Mouse (Mus musculus) limb, embryonic 11.5 days (tissue): Measurements from ENCODE around the gene Zfp784. TPM values are rescaled to one million over a fixed set of nuclear protein-coding genes. Genes with fewer than 3 reads are reported as not detected.
"Not testable (repeated sequence)": the region's sequence is repeated elsewhere in the genome, so short reads cannot be mapped to it uniquely, and the experiment has no call there.

Source experiments
- ATAC-seq: fragments of 200-750 bp; cut with Nextera tagmentation; 2 replicates; pipeline ENCODE4 v1.8.0; 2017; ENCODE audit warnings: low read depth; ENCODE audit not compliant: insufficient number of reproducible peaks, low FRiP score, low TSS enrichment
- DNase-seq: peaks from one replicate; pipeline ENCODE4 v3.0.0-alpha.2; 2015; ENCODE audit warnings: low spot score
- H3K27ac ChIP-seq: fragments of 300-500 bp; sonication (generic); replicated peaks from 2 replicates; pipeline ENCODE4 v1.5.1; 2014; ENCODE audit warnings: low read depth, mild to moderate bottlenecking, low read length
- H3K27me3 ChIP-seq: fragments of 300-500 bp; sonication (generic); 2 replicates; pipeline ENCODE4 v1.6.1; 2014; ENCODE audit warnings: mild to moderate bottlenecking, low read length, mixed read lengths; ENCODE audit not compliant: control insufficient read depth, insufficient read depth
- H3K36me3 ChIP-seq: fragments of 300-500 bp; sonication (generic); 2 replicates; pipeline ENCODE4 v1.6.1; 2014; ENCODE audit warnings: mild to moderate bottlenecking, low read length, moderate library complexity, mixed read lengths; ENCODE audit not compliant: control insufficient read depth, insufficient read depth
- H3K4me1 ChIP-seq: fragments of 300-500 bp; sonication (generic); 2 replicates; pipeline ENCODE4 v1.6.1; 2014; ENCODE audit warnings: low read length, mixed read lengths; ENCODE audit not compliant: control insufficient read depth, insufficient read depth
- H3K4me2 ChIP-seq: fragments of 300-500 bp; sonication (generic); 2 replicates; pipeline ENCODE4 v1.6.1; 2014; ENCODE audit warnings: low read depth, mild to moderate bottlenecking, moderate library complexity; ENCODE audit not compliant: severe bottlenecking
- H3K4me3 ChIP-seq: fragments of 300-500 bp; sonication (generic); 2 replicates; pipeline ENCODE4 v1.5.1; 2014; ENCODE audit warnings: low read depth, low read length
- H3K9ac ChIP-seq: fragments of 300-500 bp; sonication (generic); 2 replicates; pipeline ENCODE4 v1.6.1; 2014; ENCODE audit warnings: mild to moderate bottlenecking, low read length
- H3K9me3 ChIP-seq: fragments of 300-500 bp; sonication (generic); 2 replicates; pipeline ENCODE4 v1.6.1; 2016; ENCODE audit warnings: low read length; ENCODE audit not compliant: control insufficient read depth
- WGBS: fragments of 180-500 bp; shearing (Covaris S2); extraction: QIAGEN DNeasy Blood & Tissue Kit; methylation state at CpG from one replicate; pipeline ENCODE4 v1.1.7; 2014; 5-methylcytosine and 5-hydroxymethylcytosine counted together
- polyA plus RNA-seq: library from polyadenylated mRNA; unstranded; fragments of >200 nt; fragmentation: Nextera tagmentation; extraction: Ambion mirVana; gene quantifications from 2 replicates; pipeline ENCODE4 v1.2.1, GENCODE M21; 2014

Zfp784 gene
- polyA plus RNA-seq, 1 experiment from 2014 or later: 2.7 TPM

DNA sequence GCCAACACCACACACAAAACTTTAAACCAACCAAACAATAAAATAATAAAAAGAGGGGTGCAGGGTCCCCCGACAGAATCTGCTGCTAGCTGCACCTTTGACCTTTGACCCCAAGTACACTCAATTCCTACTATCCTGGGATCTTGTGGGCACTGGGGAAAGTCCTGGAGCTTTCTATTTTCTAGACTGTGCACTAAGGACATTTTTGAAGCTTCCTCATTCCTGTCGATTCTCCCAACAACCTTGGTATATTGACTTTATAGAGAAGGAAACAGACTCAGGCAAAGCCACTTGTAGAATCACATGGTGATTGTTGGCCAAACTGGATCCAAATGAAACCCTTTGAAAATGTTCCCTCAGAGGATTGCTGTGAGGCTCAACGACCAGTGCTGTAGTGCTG lies 22.2 kb downstream of the Zfp784 start:
- 68% methylated on average over 3 of the region's 3 CpGs for WGBS
- ATAC-seq: no peak
- H3K9ac ChIP-seq: no peak overlapping the region; the same call in 1 of the 2 replicates

GRCm38 (mm10) chr7:5015118-5016001 lies 22.9 kb downstream of the Zfp784 start, which contains the start of gene Gm44973:
TSS of gene Gm44973 (plus strand) at chr7:5015496.
- Histone ChIP-seq H3K4me1 (peaks cover 3% of the 10 kb centered on the region; the same call in 1 of the 2 replicates), H3K9ac (peak within 1 kb of the TSS; percentile 85), H3K4me2 (peak within 1 kb of the TSS; percentile 47), H3K36me3 (peaks cover 22% of the 10 kb centered on the region), H3K4me3 (peak within 1 kb of the TSS; percentile 72), H3K27ac (peak within 1 kb of the TSS; percentile 98), H3K27me3 (no peaks in the 10 kb centered on the region), H3K9me3 (no peaks in the 10 kb centered on the region)
- peak; percentile 78 for ATAC-seq
- under 1% methylated on average over 47 of the region's 76 CpGs for WGBS
- DNase-seq: peak; percentile 97

More for the DNA sequence above, 22.2 kb downstream of the Zfp784 start:
- DNase-seq: no peak
- H3K27me3 ChIP-seq: no peaks in the 10 kb centered on the region
- H3K36me3 ChIP-seq: peaks cover 15% of the 10 kb centered on the region
- H3K4me1 ChIP-seq: peaks cover 3% of the 10 kb centered on the region; the same call in 1 of the 2 replicates
- H3K9me3 ChIP-seq: no peaks in the 10 kb centered on the region
- peak overlapping the region; percentile 47 for H3K4me2 ChIP-seq
- peak overlapping the region; percentile 72 for H3K4me3 ChIP-seq
- H3K27ac ChIP-seq: peak overlapping the region; percentile 98

DNA sequence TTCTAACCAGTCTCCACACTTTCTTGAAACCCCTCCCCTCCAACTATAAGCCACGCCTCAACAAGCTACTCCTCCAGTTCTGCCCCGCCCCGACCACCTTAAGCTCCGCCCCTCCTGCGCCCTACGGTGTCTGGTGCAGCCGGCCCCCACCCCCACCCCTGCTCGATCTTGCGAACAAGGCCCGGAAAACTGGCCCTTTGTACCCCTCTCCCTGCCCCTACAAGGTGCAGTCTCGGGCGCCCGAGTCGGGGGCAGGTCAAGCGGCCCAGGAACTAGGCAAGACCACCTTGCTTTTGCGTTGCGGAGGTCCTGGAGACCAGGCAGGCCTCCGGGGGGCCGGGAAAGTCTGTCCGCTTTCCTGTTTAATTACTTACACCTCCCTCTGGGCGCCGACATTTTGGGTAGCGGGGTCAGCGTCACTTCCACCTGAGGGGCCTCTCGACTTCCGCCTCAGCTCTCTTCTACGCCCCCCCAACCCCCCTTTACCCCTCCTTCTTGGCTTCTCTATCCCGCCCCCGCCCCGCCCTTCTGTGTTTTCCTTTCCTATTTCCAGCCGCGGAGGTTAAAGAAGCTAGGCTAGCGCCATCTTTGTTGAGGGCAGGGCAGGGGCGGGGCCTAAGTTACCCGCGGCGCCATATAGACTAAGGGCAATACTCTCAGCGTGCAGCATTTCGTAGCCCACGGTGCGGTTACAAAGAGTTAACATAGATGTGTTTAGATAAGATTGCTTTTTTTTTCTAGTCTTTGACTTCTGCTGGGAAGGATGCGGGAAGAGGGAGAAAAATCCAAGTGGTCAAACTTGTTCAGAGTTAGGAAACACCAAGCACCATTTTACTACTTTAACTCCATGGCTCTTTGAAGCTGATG lies 23.8 kb downstream of the Zfp784 start, which contains the start of the genes Zfp524 and Fiz1:
Gene Zfp524 (plus strand): TSS at position 165 of the 867 bp plus-strand sequence.
Gene Fiz1 (minus strand): TSS at position 447 of the 867 bp plus-strand sequence.
- Histone ChIP-seq H3K4me1 (peaks cover 3% of the 10 kb centered on the region; the same call in 1 of the 2 replicates), H3K27ac (peak within 1 kb of the TSS; percentile 98), H3K4me3 (peak within 1 kb of the TSS; percentile 72), H3K36me3 (peaks cover 28% of the 10 kb centered on the region), H3K9ac (peak within 1 kb of the TSS; percentile 85), H3K9me3 (no peaks in the 10 kb centered on the region), H3K27me3 (no peaks in the 10 kb centered on the region), H3K4me2 (peak within 1 kb of the TSS; percentile 47)
- under 1% methylated on average over 42 of the region's 42 CpGs for WGBS
- DNase-seq (peak; percentile 95), ATAC-seq (peak; percentile 77)

- Histone ChIP-seq H3K4me2 (no peak overlapping the region; the same call in 1 of the 2 replicates), H3K27ac (no peak overlapping the region), H3K36me3 (peaks cover 44% of the 10 kb centered on the region), H3K9ac (no peak overlapping the region), H3K4me1 (peaks cover 3% of the 10 kb centered on the region; the same call in 1 of the 2 replicates), H3K4me3 (no peak overlapping the region), H3K27me3 (no peaks in the 10 kb centered on the region), H3K9me3 (no peaks in the 10 kb centered on the region; the same call in 1 of the 2 replicates)
- 93% methylated on average over 27 of the region's 27 CpGs for WGBS
- DNase-seq (no peak), ATAC-seq (no peak)
Observed at GRCm38 (mm10) chr7:5012681-5013513, 25.3 kb downstream of the Zfp784 start.

DNA sequence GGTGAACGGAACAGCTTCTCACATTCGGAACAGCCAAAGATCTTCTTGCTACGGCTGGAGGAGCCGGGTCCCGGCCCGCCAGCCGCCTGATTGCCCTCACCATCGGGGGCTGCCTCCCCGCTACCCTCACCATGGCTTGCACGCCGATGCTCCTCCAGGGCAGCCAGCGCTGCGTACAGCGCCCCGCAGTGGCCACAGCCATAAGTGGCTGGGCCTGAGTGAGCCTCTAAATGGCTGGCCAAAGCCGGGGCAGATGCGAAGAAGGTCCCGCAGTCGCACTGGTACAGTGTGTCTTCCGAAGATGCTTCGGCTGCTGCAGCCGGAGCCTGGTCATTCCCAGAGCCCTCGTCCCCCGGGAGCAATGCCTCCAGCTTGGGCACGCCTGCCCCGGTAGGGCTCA lies 30.0 kb downstream of the Zfp784 start:
- H3K9ac ChIP-seq: no peak overlapping the region
- H3K4me3 ChIP-seq: no peak overlapping the region
- H3K36me3 ChIP-seq: peaks cover 52% of the 10 kb centered on the region
- ATAC-seq (no peak), DNase-seq (no peak)
- WGBS: 96% methylated on average over 26 of the region's 26 CpGs
- peaks cover 1% of the 10 kb centered on the region; the same call in 1 of the 2 replicates for H3K4me1 ChIP-seq
- no peak overlapping the region for H3K27ac ChIP-seq
- H3K9me3 ChIP-seq: no peaks in the 10 kb centered on the region; the same call in 1 of the 2 replicates
- no peak overlapping the region for H3K4me2 ChIP-seq
- no peaks in the 10 kb centered on the region for H3K27me3 ChIP-seq

DNA sequence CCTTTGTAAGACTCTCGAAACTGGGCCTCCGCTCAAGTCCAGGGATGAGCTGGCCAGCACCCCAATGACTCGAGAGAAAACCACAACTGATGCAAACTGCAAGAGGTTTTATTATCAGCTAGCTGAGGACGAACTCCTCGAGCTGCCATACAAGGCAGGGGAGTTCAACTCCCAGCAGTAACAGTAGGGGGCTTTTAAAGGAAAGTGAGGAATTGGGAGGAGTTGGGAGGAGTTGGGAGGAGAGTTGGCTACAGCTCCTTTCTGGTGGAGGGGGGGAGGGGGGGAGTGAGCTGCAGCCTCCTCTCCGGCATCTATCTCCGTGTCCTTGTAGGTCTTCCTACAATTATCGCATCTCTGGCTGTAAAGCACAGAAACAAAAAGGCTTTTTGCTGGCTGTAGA lies 35.4 kb downstream of the Zfp784 start:
- not testable (repeated sequence) for H3K27ac ChIP-seq, H3K9ac ChIP-seq, H3K27me3 ChIP-seq, H3K4me1 ChIP-seq, H3K4me3 ChIP-seq, ATAC-seq, DNase-seq, H3K36me3 ChIP-seq, H3K9me3 ChIP-seq, H3K4me2 ChIP-seq
- 70% methylated on average over 8 of the region's 8 CpGs for WGBS

DNA sequence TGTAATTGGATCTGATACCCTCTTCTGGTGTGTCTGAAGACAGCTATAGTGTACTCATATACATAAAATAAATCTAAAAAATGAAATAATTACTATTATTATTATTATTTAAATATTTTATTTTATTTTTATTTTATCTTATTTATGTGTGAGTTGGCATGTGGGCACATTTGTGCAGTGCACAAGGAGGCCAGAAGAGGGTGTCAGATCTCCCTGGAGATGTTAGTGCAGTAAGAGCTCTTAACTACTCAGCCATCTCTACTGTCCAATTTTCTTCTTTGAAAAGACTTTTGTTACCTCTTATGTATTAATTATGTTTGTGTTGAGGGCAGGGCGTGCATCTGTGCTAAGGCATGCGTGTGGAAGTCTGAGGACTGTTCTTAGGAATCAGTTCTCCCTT lies 38.4 kb downstream of the Zfp784 start:
- no peak overlapping the region for H3K4me2 ChIP-seq
- no peaks in the 10 kb centered on the region for H3K36me3 ChIP-seq
- H3K4me3 ChIP-seq: no peak overlapping the region
- H3K4me1 ChIP-seq: peaks cover 10% of the 10 kb centered on the region
- no peak overlapping the region for H3K27ac ChIP-seq
- DNase-seq: no peak
- H3K9ac ChIP-seq: no peak overlapping the region
- H3K9me3 ChIP-seq: no peaks in the 10 kb centered on the region
- 74% methylated on average over 2 of the region's 2 CpGs for WGBS
- ATAC-seq: no peak
- H3K27me3 ChIP-seq: peaks cover under 1% of the 10 kb centered on the region
